Mouse (Mus musculus) cerebellum, adult 2 months (tissue): Measurements from ENCODE around the gene Mctp1.

Experiments
- CTCF ChIP-seq: fragments of 200-500 bp; IDR thresholded peaks from 2 replicates; pipeline ENCODE4 v1.5.1; 2011; ENCODE audit warnings: low read depth, mild to moderate bottlenecking, control low read depth, low read length, moderate library complexity, borderline replicate concordance; ENCODE audit not compliant: insufficient read depth
- POLR2A ChIP-seq: fragments of 200-500 bp; IDR thresholded peaks from 2 replicates; pipeline ENCODE4 v1.6.1; 2011; ENCODE audit warnings: low read length, control low read depth, borderline replicate concordance; ENCODE audit not compliant: insufficient read depth

DNA sequence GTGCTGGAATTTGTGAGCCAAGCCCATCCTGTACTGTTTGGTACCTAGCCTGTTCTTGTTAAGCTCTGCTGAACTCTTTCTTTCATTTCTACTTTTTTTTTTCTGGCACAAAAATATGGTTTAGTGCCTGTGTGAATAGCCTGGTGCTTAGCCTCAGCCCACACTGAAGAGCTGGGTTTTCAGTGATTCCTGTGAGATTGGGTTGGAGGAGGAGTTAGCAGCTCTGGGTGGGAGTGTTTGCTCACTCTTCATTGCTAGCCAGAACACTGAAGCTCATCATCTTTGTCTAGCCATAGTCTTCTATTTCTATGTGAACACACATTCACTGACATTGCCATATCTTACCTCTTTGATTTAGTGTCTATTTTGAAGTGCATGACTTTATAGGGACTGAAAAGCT, 225.1 kb downstream of the Mctp1 start:
- no peak for TF ChIP-seq POLR2A
- no peak for TF ChIP-seq CTCF
